Mouse (Mus musculus) testis, adult 2 months (tissue): ENCODE data around the gene Stxbp4. TPM values are rescaled to one million over a fixed set of nuclear protein-coding genes. Genes with fewer than 3 reads are reported as not detected.

Experiments used
- H3K27ac ChIP-seq: fragments of 200-500 bp; 2 replicates; pipeline ENCODE4 v1.5.1; 2012; ENCODE audit warnings: low read depth, low read length; ENCODE audit not compliant: control insufficient read depth, insufficient read depth
- H3K27me3 ChIP-seq: fragments of 200-500 bp; 2 replicates; pipeline ENCODE4 v1.6.1; 2012; ENCODE audit warnings: mild to moderate bottlenecking, low read length, moderate library complexity; ENCODE audit not compliant: control insufficient read depth, insufficient read depth
- H3K36me3 ChIP-seq: fragments of 200-500 bp; 2 replicates; pipeline ENCODE4 v1.6.1; 2012; ENCODE audit warnings: mild to moderate bottlenecking, low read length; ENCODE audit not compliant: control insufficient read depth, insufficient read depth
- H3K4me1 ChIP-seq: fragments of 200-500 bp; 2 replicates; pipeline ENCODE4 v1.6.1; 2012; ENCODE audit warnings: low read length; ENCODE audit not compliant: control insufficient read depth, insufficient read depth
- H3K4me3 ChIP-seq: fragments of 200-500 bp; 2 replicates; pipeline ENCODE4 v1.5.1; 2012; ENCODE audit warnings: low read depth, mild to moderate bottlenecking, low read length, moderate library complexity, mixed read lengths; ENCODE audit not compliant: control insufficient read depth
- CTCF ChIP-seq: fragments of 200-500 bp; IDR thresholded peaks from 2 replicates; pipeline ENCODE4 v1.5.1; 2012; ENCODE audit warnings: low read depth, mild to moderate bottlenecking, inconsistent platforms, low read length, moderate library complexity; ENCODE audit not compliant: control insufficient read depth, insufficient read depth, insufficient replicate concordance
- POLR2A ChIP-seq: fragments of 200-500 bp; IDR thresholded peaks from 2 replicates; pipeline ENCODE4 v1.6.1; 2012; ENCODE audit warnings: low read depth, mild to moderate bottlenecking, inconsistent platforms, low read length, moderate library complexity; ENCODE audit not compliant: control insufficient read depth
- polyA plus RNA-seq: library from polyadenylated mRNA; depleted of rRNA; stranded (reverse); fragments of >200 nt; gene quantifications from 2 replicates; pipeline ENCODE4 v1.2.3, GENCODE M21; 2012

Stxbp4 gene
- polyA plus RNA-seq, 1 experiment = 1.4 TPM

- no peaks in the 10 kb centered on the region for H3K27me3 ChIP-seq
- H3K4me1 ChIP-seq = no peaks in the 10 kb centered on the region
- no peak overlapping the region for H3K27ac ChIP-seq
- H3K4me3 ChIP-seq = no peak overlapping the region
- TF ChIP-seq POLR2A = no peak
- TF ChIP-seq CTCF = no peak
- no peaks in the 10 kb centered on the region for H3K36me3 ChIP-seq
Observed at GRCm38 (mm10) chr11:90585754-90586153, 52.1 kb downstream of the Stxbp4 start.

- TF ChIP-seq POLR2A (no peak), CTCF (no peak)
- no peaks in the 10 kb centered on the region for H3K27me3 ChIP-seq
- H3K4me1 ChIP-seq = no peaks in the 10 kb centered on the region
- H3K4me3 ChIP-seq = no peak overlapping the region
- no peaks in the 10 kb centered on the region; the same call in 1 of the 2 replicates for H3K36me3 ChIP-seq
- H3K27ac ChIP-seq = no peak overlapping the region
Observed at GRCm38 (mm10) chr11:90577057-90577780, 60.7 kb downstream of the Stxbp4 start.

- Histone ChIP-seq H3K36me3 (no peaks in the 10 kb centered on the region; the same call in 1 of the 2 replicates), H3K4me3 (no peak overlapping the region), H3K4me1 (no peaks in the 10 kb centered on the region), H3K27ac (no peak overlapping the region), H3K27me3 (no peaks in the 10 kb centered on the region)
- no peak for TF ChIP-seq POLR2A
Observed at GRCm38 (mm10) chr11:90576282-90576972, 61.5 kb downstream of the Stxbp4 start.

GRCm38 (mm10) chr11:90575491-90576048 lies 62.3 kb downstream of the Stxbp4 start:
- TF ChIP-seq CTCF = no peak
- TF ChIP-seq POLR2A = no peak
- H3K36me3 ChIP-seq = no peaks in the 10 kb centered on the region; the same call in 1 of the 2 replicates

GRCm38 (mm10) chr11:90570646-90571259 lies 67.1 kb downstream of the Stxbp4 start:
- TF ChIP-seq CTCF = no peak
- Histone ChIP-seq H3K36me3 (no peaks in the 10 kb centered on the region; the same call in 1 of the 2 replicates), H3K4me3 (no peak overlapping the region), H3K27ac (no peak overlapping the region), H3K27me3 (no peaks in the 10 kb centered on the region), H3K4me1 (no peaks in the 10 kb centered on the region)

More at GRCm38 (mm10) chr11:90575491-90576048, 62.3 kb downstream of the Stxbp4 start:
- H3K4me3 ChIP-seq = no peak overlapping the region
- no peaks in the 10 kb centered on the region for H3K4me1 ChIP-seq
- H3K27ac ChIP-seq = no peak overlapping the region
- no peaks in the 10 kb centered on the region for H3K27me3 ChIP-seq

GRCm38 (mm10) chr11:90558359-90559047 lies 79.4 kb downstream of the Stxbp4 start:
- no peaks in the 10 kb centered on the region for H3K4me1 ChIP-seq
- no peak overlapping the region for H3K4me3 ChIP-seq
- no peak overlapping the region for H3K27ac ChIP-seq
- H3K36me3 ChIP-seq = no peaks in the 10 kb centered on the region
- TF ChIP-seq CTCF (no peak), POLR2A (no peak)
- no peaks in the 10 kb centered on the region for H3K27me3 ChIP-seq

GRCm38 (mm10) chr11:90556517-90556916 lies 81.4 kb downstream of the Stxbp4 start:
- Histone ChIP-seq H3K27ac (no peak overlapping the region), H3K4me3 (no peak overlapping the region), H3K36me3 (no peaks in the 10 kb centered on the region), H3K27me3 (no peaks in the 10 kb centered on the region), H3K4me1 (no peaks in the 10 kb centered on the region)
- no peak for TF ChIP-seq CTCF
